Mouse (Mus musculus): ENCODE measurements around the gene Nsmce4a. TPM values are rescaled to one million over a fixed set of nuclear protein-coding genes. Genes with fewer than 3 reads are reported as not detected.

The Nsmce4a gene
- total and polyA plus RNA-seq, 3 experiments = 67.6 to 208 (median 97.9) TPM

- in situ Hi-C loops (cut with MboI; ENCODE audit: low pct_ligation_motif_present, low pct_unique_long_range_greater_than_20kb, low sequenced_read_pairs) (no loop called here), dilution Hi-C loops (cut with MboI; ENCODE audit: extremely low pct_ligation_motif_present, extremely low pct_unique_long_range_greater_than_20kb, low sequenced_read_pairs) (no loop called here)
- Histone ChIP-seq H3K27me3 (replicated peaks) (peaks cover 78% of the 10 kb centered on the region), H3K9me3 (replicated peaks; ENCODE audit: low read length) (no peaks in the 10 kb centered on the region), H3K36me3 (replicated peaks in 1 of 2; ENCODE audit: control insufficient read depth in 1 of 2, insufficient read depth in 1 of 2, low read length in 1 of 2) (no peaks in the 10 kb centered on the region), H3K4me2 (ENCODE audit: insufficient read depth, low read depth, poor library complexity, severe bottlenecking) (no peak overlapping the region), H3K27ac (ENCODE audit: insufficient read depth, low read depth) (no peak overlapping the region), H3K79me2 (replicated peaks; ENCODE audit: control insufficient read depth, extremely low read depth, insufficient read depth, poor library complexity, severe bottlenecking) (no peaks in the 10 kb centered on the region), H3K4me1 (ENCODE audit: control insufficient read depth in 1 of 2, insufficient read depth in 2 of 2) (no peaks in the 10 kb centered on the region), H3K4me3 (replicated peaks in 1 of 3; ENCODE audit: low read depth in 2 of 3, low read length in 2 of 3, poor library complexity in 1 of 3) (no peak overlapping the region), H3K9ac (ENCODE audit: insufficient read depth, low read depth) (no peak overlapping the region)
- DNase-seq (ENCODE audit: extremely low read depth) = no peak
- no peak for TF ChIP-seq TCF12 (IDR thresholded peaks at IDR 0.05; ENCODE audit: low read depth, low read length)
- no peak for TF ChIP-seq CTCF (conservative IDR thresholded peaks at IDR 0.05 in 1 of 2, IDR thresholded peaks at IDR 0.05 in 1 of 2; ENCODE audit: low read depth in 2 of 2, low read length in 2 of 2)
- TF ChIP-seq POLR2AphosphoS2 (IDR thresholded peaks at IDR 0.05; ENCODE audit: low read depth, low read length) = no peak
- no peak for TF ChIP-seq HCFC1 (IDR thresholded peaks at IDR 0.05; ENCODE audit: low read depth, low read length)
Observed at GRCm38 (mm10) chr7:130602804-130603203, 29.9 kb upstream of the Nsmce4a start.

- Histone ChIP-seq H3K4me2 (ENCODE audit: insufficient read depth, low read depth, poor library complexity, severe bottlenecking) (0 out of 2 replicates have a peak overlapping the region, but pooled peaks have one; percentile 4), H3K27me3 (replicated peaks) (peaks cover 65% of the 10 kb centered on the region), H3K4me3 (replicated peaks in 1 of 3; ENCODE audit: low read depth in 2 of 3, low read length in 2 of 3, poor library complexity in 1 of 3) (no peak overlapping the region), H3K27ac (ENCODE audit: insufficient read depth, low read depth) (no peak overlapping the region), H3K4me1 (ENCODE audit: control insufficient read depth in 1 of 2, insufficient read depth in 2 of 2) (no peaks in the 10 kb centered on the region), H3K9ac (ENCODE audit: insufficient read depth, low read depth) (no peak overlapping the region), H3K36me3 (replicated peaks in 1 of 2; ENCODE audit: control insufficient read depth in 1 of 2, insufficient read depth in 1 of 2, low read length in 1 of 2) (no peaks in the 10 kb centered on the region), H3K79me2 (replicated peaks; ENCODE audit: control insufficient read depth, extremely low read depth, insufficient read depth, poor library complexity, severe bottlenecking) (no peaks in the 10 kb centered on the region), H3K9me3 (replicated peaks; ENCODE audit: low read length) (no peaks in the 10 kb centered on the region)
- dilution Hi-C loops (cut with MboI; ENCODE audit: extremely low pct_ligation_motif_present, extremely low pct_unique_long_range_greater_than_20kb, low sequenced_read_pairs) (no loop called here), in situ Hi-C loops (cut with MboI; ENCODE audit: low pct_ligation_motif_present, low pct_unique_long_range_greater_than_20kb, low sequenced_read_pairs) (no loop called here)
- DNase-seq (ENCODE audit: extremely low read depth) = no peak
- TF ChIP-seq IRF4 (IDR thresholded peaks at IDR 0.05; ENCODE audit: low read depth, low read length) (no peak), ETS1 (conservative IDR thresholded peaks at IDR 0.05; ENCODE audit: low read depth, low read length) (no peak), MAZ (IDR thresholded peaks at IDR 0.05; ENCODE audit: low read depth, low read length) (no peak), EP300 (IDR thresholded peaks at IDR 0.05; ENCODE audit: low read length) (no peak)
Observed at GRCm38 (mm10) chr7:130600546-130600945, 27.6 kb upstream of the Nsmce4a start.

- H3K27me3 ChIP-seq (replicated peaks) = peaks cover 60% of the 10 kb centered on the region
- H3K27ac ChIP-seq (ENCODE audit: insufficient read depth, low read depth) = no peak overlapping the region
Observed at GRCm38 (mm10) chr7:130600074-130600473, 27.2 kb upstream of the Nsmce4a start.

More at GRCm38 (mm10) chr7:130600074-130600473, 27.2 kb upstream of the Nsmce4a start:
- no peak overlapping the region for H3K4me3 ChIP-seq (replicated peaks in 1 of 3; ENCODE audit: low read depth in 2 of 3, low read length in 2 of 3, poor library complexity in 1 of 3)
- in situ Hi-C loops (cut with MboI; ENCODE audit: low pct_ligation_motif_present, low pct_unique_long_range_greater_than_20kb, low sequenced_read_pairs) (no loop called here), dilution Hi-C loops (cut with MboI; ENCODE audit: extremely low pct_ligation_motif_present, extremely low pct_unique_long_range_greater_than_20kb, low sequenced_read_pairs) (no loop called here)
- no peaks in the 10 kb centered on the region for H3K79me2 ChIP-seq (replicated peaks; ENCODE audit: control insufficient read depth, extremely low read depth, insufficient read depth, poor library complexity, severe bottlenecking)
- TF ChIP-seq ZMIZ1 (IDR thresholded peaks at IDR 0.05; ENCODE audit: low read depth, low read length) (no peak), IRF4 (IDR thresholded peaks at IDR 0.05; ENCODE audit: low read depth, low read length) (no peak), MYC (IDR thresholded peaks at IDR 0.05; ENCODE audit: low read depth, low read length) (no peak), TCF12 (IDR thresholded peaks at IDR 0.05; ENCODE audit: low read depth, low read length) (no peak), NELFE (IDR thresholded peaks at IDR 0.05; ENCODE audit: low read depth, low read length) (no peak), MAX (IDR thresholded peaks at IDR 0.05; ENCODE audit: low read length) (no peak), MAZ (IDR thresholded peaks at IDR 0.05; ENCODE audit: low read depth, low read length) (no peak), EP300 (IDR thresholded peaks at IDR 0.05; ENCODE audit: low read length) (no peak), SIN3A (IDR thresholded peaks at IDR 0.05; ENCODE audit: low read length) (no peak), E2F4 (IDR thresholded peaks at IDR 0.05; ENCODE audit: insufficient replicate concordance, low read depth, low read length) (no peak), PAX5 (IDR thresholded peaks at IDR 0.05; ENCODE audit: low read length) (no peak), TBP (conservative IDR thresholded peaks at IDR 0.05; ENCODE audit: low read depth, low read length) (no peak), NRF1 (IDR thresholded peaks at IDR 0.05; ENCODE audit: low read depth, low read length) (no peak), UBTF (IDR thresholded peaks at IDR 0.05; ENCODE audit: low read depth, low read length) (no peak), CHD2 (IDR thresholded peaks at IDR 0.05; ENCODE audit: low read length) (no peak), USF1 (IDR thresholded peaks at IDR 0.05; ENCODE audit: low read depth, low read length) (no peak), KAT2A (IDR thresholded peaks at IDR 0.05; ENCODE audit: insufficient replicate concordance, low read length) (no peak), ZKSCAN1 (IDR thresholded peaks at IDR 0.05; ENCODE audit: borderline replicate concordance, low read depth, low read length) (no peak), RAD21 (IDR thresholded peaks at IDR 0.05; ENCODE audit: low read depth, low read length) (no peak), RCOR1 (conservative IDR thresholded peaks at IDR 0.05; ENCODE audit: low read depth, low read length) (no peak)
- no peak for DNase-seq (ENCODE audit: extremely low read depth)
- no peaks in the 10 kb centered on the region for H3K36me3 ChIP-seq (replicated peaks in 1 of 2; ENCODE audit: control insufficient read depth in 1 of 2, insufficient read depth in 1 of 2, low read length in 1 of 2)
- H3K9me3 ChIP-seq (replicated peaks; ENCODE audit: low read length) = no peaks in the 10 kb centered on the region
- no peak overlapping the region for H3K4me2 ChIP-seq (ENCODE audit: insufficient read depth, low read depth, poor library complexity, severe bottlenecking)
- no peaks in the 10 kb centered on the region for H3K4me1 ChIP-seq (ENCODE audit: control insufficient read depth in 1 of 2, insufficient read depth in 2 of 2)
- no peak overlapping the region for H3K9ac ChIP-seq (ENCODE audit: insufficient read depth, low read depth)
